10 mouse cellular contexts compared by ENCODE assay signal in genomic region chr17:85776876-85777275, GRCm38 (mm10).
DNase-seq lines count a peak whose midpoint lies in the region; ATAC-seq and TF ChIP-seq lines count a peak whose summit lies in the region.
"Had no signal": no experiment of that assay in that cellular context is flagged by ENCODE, and none has a peak within 500 bp of the region (broad histone marks: within the 10 kb centered on the region; RNA-seq: fewer than 3 reads in every experiment).

No protein-coding gene starts in this region.

- no peak for TF ChIP-seq CTCF in midbrain, postnatal 0 days (IDR thresholded peaks at IDR 0.05)

- no peak overlapping the region for H3K4me3 ChIP-seq in midbrain, postnatal 0 days (ENCODE audit: low read depth, low read length)
- H3K4me3 ChIP-seq: embryonic facial prominence, embryonic 15.5 days; heart, embryonic 13.5 days had no signal

- ATAC-seq in frontal cortex, adult (ENCODE audit: low TSS enrichment), result peak; percentile 80
- ATAC-seq in midbrain, postnatal 0 days (ENCODE audit: low FRiP score), result peak; percentile 96

- H3K9ac ChIP-seq in midbrain, postnatal 0 days (replicated peaks; ENCODE audit: low read length, poor library complexity, severe bottlenecking), result no peak overlapping the region
- H3K9ac ChIP-seq: embryonic facial prominence, embryonic 15.5 days; heart, embryonic 13.5 days had no signal

- H3K9me3 ChIP-seq in midbrain, postnatal 0 days (ENCODE audit: low read length), result no peaks in the 10 kb centered on the region
- H3K9me3 ChIP-seq: embryonic facial prominence, embryonic 15.5 days; heart, embryonic 13.5 days had no signal

- H3K4me2 ChIP-seq in midbrain, postnatal 0 days (ENCODE audit: low read depth, low read length, poor library complexity, severe bottlenecking), result no peak overlapping the region
- H3K4me2 ChIP-seq: embryonic facial prominence, embryonic 15.5 days; heart, embryonic 13.5 days had no signal

- peak; percentile 83 for DNase-seq in brain, adult 2 months (ENCODE audit: low read depth, low spot score)
- peak; percentile 29 to 58 for DNase-seq in layer of hippocampus, postnatal 36 days
- peak; percentile 86 for DNase-seq in midbrain, postnatal 0 days (ENCODE audit: low spot score)
- DNase-seq in kidney, adult 18-20 months, result no peak
- no peak for DNase-seq in kidney, adult 8-10 months
- no peak for DNase-seq in gastrocnemius, postnatal 36 days
- DNase-seq: cerebellum, adult 2 months had no signal

- H3K36me3 ChIP-seq in midbrain, postnatal 0 days (ENCODE audit: insufficient read depth, low read length), result no peaks in the 10 kb centered on the region
- H3K36me3 ChIP-seq: embryonic facial prominence, embryonic 15.5 days; heart, embryonic 13.5 days had no signal

- intact Hi-C loops in gastrocnemius, postnatal 36 days (cut with DNase I), result no loop called here

- H3K27ac ChIP-seq in midbrain, postnatal 0 days (ENCODE audit: low read depth, low read length), result peak overlapping the region; percentile 70
- H3K27ac ChIP-seq: embryonic facial prominence, embryonic 15.5 days; heart, embryonic 13.5 days had no signal

- no peaks in the 10 kb centered on the region for H3K27me3 ChIP-seq in midbrain, postnatal 0 days (ENCODE audit: insufficient read depth, low read length)

- WGBS in midbrain, postnatal 0 days, result 21% methylated on average over 3 of the region's 3 CpGs

- peaks cover 7% of the 10 kb centered on the region; the same call in 1 of the 2 replicates for H3K4me1 ChIP-seq in midbrain, postnatal 0 days (ENCODE audit: insufficient read depth, low read length)
- H3K4me1 ChIP-seq: embryonic facial prominence, embryonic 15.5 days; heart, embryonic 13.5 days had no signal

Comparison
In these comparisons a context has a peak if more than half of its experiments do, and no peak if none do; other contexts are left out.
1. DNase-seq: peak in brain, adult 2 months (single experiment), layer of hippocampus, postnatal 36 days (2 of 2) and midbrain, postnatal 0 days (single experiment); none in kidney, adult 18-20 months (single experiment), kidney, adult 8-10 months (0 of 2) and gastrocnemius, postnatal 36 days (0 of 2).